Mouse (Mus musculus) cerebellum, adult 11 months (tissue): Measurements from ENCODE around the gene Ercc6l2.
"Not testable (repeated sequence)": the region's sequence is repeated elsewhere in the genome, so short reads cannot be mapped to it uniquely, and the experiment has no call there.

ENCODE experiments used
- DNase-seq: peaks from one replicate; pipeline ENCODE4 v3.0.0; 2022

Gene Ercc6l2

DNA sequence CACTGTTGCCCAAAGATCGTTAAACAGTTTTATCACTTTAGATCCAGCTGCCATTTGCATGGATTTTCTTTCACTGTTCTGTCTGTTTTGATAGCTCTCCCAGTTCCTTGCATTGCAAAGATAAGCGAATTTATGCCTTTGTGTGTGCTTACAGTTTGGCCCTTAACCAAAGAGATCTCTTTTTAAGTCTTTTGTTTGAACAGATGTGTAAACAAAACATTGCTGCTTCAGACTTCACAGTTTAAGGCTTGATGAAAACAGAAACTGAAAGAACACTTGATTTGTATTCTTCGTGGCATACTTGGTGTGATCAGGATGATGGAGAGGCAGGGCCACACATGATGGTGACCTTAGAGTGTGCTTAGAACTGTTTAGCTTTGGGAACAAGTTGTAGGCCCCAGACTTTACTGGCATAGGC lies 70.5 kb downstream of the Ercc6l2 start:
- no peak for DNase-seq

DNA sequence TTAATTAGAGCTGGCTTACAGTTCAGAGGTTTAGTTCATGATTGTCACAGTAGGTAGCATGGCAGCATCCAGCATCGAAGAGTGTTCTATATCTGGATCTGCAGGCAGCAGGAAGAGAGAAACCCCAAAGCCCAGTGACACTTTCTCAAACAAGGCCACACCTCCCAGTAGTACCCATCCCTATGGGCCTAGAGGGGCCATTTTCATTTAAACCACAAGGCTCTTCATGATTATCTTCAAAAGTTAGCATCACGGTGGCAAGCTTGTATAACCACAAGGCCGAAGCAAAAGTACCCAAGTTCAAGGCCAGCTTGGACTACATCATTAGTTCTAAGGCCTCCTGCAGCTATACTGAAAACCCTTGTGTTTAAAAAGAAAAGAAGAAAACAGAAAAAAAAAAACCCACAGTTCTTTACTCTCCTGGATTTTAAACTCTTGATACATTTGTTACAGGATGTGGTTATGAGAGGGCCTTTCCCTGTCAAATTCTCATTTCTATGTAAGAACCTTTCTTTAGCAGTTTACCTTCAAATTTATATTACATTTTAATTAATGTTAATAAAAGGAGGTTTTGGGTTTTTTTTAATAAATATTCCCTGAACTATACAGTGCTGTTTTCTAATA lies 71.5 kb downstream of the Ercc6l2 start:
- no peak for DNase-seq

DNA sequence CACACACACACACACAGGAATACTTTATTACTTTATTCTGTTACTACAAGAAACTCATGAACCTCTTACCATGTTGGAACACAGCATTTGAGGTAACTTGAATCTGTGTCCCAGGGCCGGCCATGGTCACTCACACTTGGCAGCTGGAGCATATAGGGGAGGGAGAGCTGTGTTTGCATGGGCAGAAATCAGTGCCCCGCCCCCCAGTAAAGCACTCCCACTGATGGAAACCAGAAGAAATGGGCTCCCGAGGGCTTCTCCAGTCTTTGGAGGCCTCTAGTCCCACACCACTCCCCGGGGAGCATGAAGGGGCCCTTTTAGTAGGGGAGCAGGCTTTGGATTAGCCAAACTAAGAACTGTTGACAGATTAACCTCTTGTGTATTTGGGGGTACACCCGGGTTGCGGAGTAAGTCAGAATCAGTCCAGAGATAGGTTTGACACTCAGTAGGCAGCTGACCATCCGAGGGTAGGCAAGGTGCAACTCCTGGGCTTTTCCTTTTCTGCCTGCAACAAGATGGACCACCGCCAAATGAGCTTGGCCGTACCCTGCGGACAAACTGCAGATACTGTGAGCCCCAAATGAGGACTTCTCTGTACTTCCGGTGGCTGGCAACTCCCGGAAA lies 85.8 kb downstream of the Ercc6l2 start:
- DNase-seq, result no peak

DNA sequence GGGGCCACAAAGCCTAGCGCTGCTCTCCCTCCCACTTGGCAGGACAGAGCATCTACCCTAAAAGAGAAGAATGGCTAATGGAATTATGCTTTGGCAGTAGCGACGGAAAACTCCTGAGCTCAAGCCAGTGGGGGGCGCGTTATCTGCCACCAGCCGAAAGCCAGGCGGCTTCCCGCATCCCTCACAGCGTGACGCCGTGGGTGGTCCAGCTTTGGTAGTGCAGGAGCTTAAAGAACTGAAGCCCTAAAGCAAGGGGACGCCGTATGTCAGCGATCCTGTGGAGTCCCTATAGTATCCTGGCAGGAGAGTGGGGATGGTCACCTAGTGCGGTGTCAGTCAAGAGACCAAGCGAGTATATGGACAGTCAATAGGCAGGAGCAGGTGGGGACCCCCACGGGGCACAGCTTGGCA lies 86.3 kb downstream of the Ercc6l2 start:
- DNase-seq, result no peak

DNA sequence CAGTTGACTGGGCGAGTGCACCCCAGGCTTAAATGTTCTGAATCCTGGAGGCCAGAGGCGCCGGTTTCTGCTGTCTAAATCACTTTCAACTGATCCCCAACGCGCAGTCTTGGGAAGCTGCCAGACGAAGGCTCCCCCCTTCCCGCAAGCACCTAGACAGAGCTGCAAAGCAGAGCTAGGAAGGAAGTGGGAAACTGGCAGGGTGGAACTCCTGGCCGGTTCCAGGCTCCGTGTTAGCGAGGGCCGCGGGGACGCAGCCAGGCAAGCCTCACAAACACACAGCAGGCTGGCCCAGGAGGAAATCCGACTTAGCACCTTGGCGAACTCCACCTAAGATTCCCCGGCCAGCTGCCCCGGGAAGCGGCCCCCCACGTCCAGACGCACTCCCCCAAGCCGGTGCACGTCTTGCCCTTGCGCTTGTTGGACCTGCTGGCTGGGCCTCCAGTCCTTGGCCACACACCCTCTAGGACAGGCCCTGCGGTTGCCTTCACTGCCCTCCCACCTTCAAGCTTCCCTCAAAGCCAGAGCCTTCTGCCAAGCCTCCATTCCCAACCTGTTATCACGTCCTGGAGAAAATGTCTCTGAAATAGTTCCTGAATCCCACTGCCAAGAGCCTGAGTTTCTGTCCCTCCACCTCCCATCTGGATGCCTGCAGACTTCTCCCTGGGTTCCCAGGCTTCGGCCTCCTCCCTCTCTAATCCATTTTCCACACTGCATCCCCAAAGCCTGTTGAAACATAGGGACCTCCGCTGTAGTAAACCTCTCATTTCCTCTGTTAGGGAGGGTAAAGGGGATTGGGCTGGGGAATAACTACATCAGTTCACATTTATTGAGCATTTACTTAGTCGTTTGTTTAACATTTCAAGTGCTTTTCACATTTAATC lies 86.9 kb downstream of the Ercc6l2 start:
- peak; percentile 70 for DNase-seq

DNA sequence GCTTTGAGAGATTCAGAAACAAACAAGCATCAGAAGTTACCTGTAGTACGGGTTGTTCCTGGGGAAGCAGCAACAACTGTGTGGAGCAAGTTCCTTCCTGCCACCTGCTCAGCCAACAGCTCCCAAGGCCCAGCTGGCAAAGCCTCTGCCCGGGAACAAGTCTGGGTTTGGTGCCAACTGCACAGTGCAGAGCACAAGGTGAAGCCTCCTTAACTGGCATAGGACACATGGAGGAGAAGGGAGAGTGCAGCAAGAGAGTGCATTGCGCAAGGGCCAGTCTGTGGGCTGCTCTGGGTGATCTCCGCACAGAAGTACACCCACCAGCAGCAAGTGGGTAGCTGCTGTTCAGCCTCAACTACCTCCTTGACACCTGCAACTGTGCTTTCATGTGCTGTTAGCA lies 91.5 kb downstream of the Ercc6l2 start:
- peak; percentile 56 for DNase-seq

DNA sequence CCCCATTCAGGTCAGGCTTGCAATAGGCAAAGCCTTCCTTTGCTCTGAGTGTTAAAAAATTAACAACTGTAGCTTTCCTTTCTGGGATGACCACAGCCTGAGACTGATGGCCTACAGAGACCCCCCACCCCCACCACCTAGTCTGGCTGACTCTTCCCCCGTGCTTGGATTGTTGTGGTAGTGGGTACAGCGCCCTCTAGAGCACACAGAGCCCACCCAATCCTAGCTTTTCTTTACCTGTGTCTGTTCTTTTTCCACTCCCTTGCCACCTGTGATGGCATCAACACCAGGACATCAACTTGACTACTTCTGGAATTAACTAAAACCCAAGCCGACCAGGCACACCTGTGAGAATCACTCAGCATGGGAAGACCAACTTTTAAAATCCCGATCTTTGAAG lies 92.4 kb downstream of the Ercc6l2 start:
- no peak for DNase-seq

DNA sequence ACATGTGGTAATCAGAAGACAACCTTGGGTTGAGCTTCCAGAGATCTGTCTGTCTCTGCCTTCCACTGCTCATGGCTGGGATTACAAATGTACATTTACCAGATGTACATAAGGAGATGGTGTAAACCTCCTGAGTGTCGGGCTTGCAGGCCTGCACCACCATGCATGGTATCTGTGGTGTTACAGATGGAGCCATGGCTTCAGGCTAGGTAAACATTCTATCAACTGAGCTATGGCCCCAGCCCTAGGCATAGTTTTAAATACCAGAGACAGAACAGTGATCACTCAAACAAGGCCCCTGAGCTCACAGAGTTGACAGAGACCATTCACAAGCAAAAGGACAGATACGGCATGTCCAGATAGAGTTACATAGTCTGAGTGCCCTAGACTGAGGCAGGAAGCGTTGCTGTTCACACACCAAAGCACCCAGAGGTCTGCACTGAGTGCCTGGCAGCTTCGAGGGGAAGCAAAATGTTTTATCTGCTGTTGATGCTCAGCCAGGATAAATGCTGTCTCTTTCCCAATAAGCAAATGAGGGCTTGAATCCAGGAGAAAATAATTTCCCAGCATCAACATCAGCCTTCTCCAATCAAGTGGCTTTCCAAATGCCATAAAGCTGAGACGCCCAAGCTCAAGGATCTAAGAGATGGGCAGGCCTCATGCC lies 95.2 kb downstream of the Ercc6l2 start:
- no peak for DNase-seq

DNA sequence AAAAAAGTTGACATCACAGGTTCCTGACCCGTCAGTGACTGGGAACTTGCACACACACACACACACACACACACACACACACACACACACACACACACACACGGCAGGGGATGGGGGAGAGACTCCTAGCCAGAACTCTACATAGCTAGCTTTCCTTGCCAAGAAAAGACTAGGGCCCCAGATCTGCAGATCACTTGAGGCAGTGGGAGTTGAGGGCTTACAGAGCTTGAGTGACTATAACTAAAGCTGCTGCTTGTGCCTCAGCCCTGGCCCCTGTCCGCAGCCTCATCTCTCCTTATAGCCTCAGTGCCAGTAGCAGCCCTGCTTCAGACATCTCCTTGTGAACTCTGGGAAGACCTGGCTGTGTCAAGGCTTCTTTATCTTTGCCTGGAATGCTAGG lies 96.6 kb downstream of the Ercc6l2 start:
- DNase-seq, result no peak

DNA sequence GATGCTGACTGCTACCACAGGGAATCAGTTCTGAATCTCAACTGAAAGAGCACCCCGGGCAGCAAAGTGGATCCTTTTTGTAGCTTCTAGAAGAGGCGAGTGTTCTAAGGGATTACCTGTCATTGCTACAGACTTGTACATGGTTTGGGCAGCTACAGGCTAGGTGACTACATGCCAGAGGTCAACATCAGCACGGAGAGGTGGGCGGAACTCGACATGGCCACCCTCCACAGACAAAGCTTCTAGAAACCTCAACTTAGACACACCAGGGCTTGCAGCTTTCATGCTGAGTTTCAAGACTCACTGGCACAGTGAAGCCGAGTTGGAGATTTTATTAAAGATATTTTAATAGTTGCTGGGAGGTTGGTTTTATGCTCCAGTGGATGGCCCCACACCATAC lies 98.1 kb downstream of the Ercc6l2 start:
- DNase-seq, result no peak

DNA sequence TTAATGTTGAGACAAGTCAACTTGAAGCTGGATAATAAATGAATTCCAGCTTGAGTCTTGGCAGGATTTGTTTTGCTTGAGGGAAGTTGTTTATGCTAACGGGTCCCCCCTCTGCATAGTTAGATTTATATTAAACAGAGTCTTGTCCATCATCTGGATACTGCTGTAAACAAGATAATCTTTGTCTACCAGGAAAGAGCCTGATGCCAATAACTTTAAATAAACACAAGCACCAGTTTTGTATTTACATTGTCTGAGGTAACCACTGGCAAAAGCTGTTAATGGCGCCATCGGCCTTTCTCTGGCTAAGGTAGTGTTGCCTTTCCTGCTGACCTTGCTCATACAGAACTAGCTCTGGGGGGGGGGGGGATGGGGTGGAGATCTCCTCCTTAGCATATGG lies 100.1 kb downstream of the Ercc6l2 start:
- no peak for DNase-seq

DNA sequence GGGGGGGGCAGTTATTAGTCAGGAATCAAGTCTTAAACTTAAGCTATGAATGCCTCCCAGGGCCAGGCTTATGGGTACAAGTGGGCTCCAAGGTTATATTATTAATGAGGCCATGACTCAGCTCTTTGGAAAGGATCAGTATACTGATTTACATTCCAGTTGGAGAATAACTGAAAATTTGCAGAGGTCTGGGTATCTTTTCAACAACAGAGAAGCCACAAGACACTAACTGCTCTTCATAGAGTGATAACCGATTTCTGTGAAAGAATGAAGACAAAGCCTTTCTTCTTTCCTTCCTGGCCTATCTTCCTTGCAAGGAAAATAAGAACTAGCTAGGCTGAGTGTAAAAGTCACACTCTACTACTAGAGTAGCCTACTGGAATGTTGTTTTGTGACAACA lies 100.6 kb downstream of the Ercc6l2 start:
- DNase-seq, result no peak

DNA sequence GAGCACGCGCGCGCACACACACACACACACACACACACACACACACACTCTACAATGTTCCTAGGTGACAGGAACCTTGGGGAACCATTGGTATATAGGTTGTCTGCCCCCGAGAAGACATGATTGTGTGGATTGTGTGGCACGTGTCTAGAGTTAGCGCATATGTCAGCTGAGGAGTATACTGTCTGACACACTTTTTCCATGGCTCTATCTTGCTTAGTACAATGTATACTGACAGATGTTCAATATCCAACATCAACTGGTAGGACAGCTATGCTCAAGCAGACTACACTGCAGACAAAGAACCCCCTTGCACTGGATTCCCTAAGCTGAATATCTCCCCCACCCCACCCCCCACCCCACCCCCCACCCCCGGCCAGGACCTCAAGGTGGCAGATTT lies 101.5 kb downstream of the Ercc6l2 start:
- DNase-seq, result no peak

DNA sequence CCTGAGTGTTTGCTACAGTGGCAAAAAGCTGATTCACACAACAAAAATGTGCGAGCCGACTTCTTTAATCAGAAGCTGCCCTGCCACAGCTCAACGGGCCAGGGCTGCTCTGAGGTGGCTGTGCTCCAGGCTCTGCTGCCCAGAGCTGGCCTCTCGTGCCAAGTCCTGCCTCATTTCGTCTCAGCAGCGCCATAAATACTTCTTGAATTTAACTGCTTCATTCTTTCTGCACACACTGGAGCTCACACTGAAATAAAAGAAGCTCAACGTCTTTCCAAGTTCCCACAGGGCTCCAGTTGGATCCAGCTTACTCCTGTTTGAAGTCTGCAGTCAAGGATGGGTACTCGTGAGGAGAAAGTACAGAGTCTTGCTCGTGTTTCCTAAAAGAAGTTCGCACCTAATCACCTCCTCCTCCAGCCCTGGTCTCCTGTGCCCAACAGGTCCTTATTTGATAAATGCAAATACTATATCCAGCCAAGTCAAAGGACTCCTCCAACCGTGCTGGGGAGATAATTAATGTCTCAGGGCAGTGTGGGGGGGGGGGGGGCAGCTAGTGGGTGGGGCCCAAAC lies 102.2 kb downstream of the Ercc6l2 start:
- DNase-seq, result peak; percentile 73

DNA sequence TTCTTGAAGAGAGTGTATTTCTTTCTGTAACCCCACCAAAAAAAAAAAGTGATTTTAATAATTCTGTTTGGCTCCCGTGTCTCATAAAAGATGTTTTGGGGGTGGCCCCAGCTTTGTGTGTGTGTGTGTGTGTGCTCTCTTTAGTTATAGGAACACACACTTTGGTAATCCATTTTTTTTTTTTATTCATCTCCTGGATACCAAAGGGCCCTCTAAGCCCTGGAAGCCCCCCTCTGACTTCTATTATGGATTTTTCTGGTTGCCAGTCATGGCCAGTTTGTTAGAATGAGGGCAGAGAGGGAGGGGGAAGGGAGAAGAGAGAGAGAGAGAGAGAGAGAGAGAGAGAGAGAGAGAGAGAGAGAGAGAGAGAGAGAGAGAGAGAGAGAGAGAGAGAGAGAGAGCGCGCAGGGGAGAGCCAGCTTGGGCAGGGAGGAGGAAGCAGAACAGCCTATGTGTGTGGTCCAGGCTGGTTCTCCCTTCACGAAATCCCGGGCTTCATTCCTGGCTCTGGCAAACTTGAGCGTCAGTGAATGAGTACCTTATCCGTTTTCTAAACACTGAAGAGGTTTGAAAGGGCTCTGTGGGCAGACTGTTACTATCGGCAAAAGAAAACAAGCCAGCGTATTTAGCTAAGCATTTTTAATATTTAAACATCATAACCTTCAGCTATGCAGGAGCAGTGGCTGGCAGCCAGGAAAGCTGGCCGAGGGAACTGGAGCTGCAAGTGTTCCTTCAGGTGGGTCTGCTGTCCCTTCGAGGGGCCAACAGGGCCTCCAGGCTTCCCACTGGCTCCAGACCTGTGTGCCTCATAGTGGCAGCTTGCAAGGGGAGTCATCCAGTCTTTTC lies 103.0 kb downstream of the Ercc6l2 start:
- DNase-seq, result peak; percentile 39

DNA sequence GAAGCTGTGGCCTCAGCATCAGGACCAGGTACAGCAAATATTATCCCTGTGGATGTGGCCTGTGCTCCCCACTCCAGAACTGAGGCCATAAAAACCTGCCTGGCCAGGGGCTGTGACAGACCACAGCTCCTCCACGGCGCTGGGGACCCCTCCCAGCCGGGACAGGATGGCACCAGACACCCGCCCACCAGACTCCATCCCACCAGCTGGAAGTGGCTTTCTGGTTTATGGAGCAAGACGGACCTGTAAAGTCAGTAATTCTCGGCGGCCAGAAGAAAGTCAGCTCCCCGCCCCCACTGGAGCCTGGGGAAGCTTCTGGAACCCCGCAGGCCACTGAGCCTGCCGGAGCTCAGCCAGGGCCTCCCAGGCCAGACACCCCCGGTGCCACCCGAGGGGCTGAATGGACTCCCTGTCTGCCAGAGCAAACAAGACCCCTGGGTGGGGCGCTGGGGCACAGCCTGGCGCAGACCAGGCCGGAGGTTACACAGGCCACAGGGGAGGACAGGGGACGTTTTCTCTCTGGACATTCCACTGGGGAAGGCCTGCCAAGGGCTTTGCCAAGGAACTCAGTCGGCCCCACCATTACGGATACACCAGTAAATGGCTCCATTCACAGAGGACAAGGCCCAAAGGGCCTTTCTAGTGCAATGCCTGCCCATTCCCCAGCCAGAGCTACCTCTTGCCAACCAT lies 103.8 kb downstream of the Ercc6l2 start:
- DNase-seq, result peak; percentile 45

DNA sequence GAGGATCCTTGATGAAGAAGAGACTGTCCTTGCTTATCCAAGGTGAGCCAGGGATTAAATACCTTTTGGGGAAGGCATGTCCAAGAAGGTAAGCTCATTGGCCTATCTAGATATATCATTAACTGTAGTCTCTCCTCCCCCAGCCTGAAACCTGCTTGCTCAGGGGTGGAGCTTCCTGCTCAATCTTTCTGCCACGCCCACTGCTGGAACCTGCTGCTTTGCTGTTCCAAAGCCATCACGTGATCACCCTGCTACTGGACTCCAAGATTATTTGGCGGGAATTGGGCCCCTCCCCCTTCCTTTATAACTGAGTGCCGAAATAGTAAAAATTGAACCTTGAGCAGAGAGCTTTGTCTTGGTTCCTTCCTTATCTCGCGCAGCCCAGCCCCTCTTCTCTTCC lies 109.0 kb downstream of the Ercc6l2 start:
- DNase-seq, result not testable (repeated sequence)

DNA sequence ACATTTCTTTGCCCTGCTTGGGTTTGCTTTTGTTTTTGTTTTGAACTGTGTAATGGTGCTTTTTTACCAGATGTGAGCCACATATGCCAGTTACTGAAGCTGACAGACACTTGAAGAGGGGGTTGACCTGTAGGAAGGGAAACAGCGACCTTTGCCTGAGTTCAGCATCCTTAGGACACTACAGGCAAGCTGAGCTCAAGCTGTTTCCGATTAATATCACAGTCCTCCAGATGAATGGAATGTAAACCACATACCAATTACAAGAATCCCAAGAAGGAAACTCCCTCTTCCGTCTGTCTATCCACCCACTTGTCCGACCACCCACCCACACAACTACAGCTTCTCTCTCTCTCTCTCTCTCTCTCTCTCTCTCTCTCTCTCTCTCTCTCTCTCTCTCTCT lies 112.3 kb downstream of the Ercc6l2 start:
- no peak for DNase-seq

DNA sequence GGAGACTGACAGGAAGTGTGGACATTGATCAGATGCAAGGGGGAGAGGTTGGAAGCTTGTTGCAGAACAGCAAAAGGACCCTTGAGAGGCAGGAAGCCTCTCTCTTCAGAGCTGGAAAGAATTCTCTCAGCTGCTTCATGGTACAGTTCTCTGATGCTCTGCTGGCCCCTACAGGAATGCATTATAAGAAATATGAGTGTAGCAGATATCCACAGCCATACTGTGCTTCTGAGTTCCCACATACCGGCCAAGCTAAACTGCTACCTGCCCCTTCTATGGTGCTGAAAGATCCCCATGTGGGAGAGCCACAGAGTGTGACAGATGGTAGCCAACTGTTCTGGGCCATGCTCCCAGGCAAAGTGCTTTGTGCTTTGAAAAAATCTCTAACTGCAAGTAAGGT lies 114.3 kb downstream of the Ercc6l2 start:
- peak; percentile 82 for DNase-seq

DNA sequence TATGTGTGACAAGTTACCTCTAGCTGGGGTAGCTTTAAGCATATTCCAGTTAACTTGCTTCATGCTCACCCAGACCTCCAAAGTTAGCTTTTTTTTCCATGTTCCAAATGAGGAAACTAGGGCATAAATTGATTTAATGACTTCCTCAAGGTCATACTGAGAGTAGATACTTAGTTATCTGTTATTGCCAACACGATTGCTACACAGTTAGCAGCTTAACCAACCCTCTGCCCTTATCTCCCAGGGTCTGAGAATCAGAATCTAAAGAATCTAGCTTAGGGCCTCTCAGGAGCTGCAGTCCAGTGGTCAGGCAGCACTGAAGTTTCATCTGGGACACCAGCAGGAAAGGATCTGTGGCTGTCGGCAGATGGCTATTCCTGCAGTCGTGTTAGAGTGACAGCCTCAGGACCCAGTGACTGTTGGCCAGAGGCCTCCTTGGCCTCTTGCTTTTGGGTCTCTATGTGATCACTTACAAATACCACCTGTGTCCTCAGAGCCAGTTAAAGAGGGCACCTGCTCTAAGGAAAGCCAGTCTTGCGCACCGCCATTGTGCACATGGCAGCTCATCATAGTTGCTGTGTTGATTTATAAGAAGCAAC lies 115.0 kb downstream of the Ercc6l2 start:
- no peak for DNase-seq

DNA sequence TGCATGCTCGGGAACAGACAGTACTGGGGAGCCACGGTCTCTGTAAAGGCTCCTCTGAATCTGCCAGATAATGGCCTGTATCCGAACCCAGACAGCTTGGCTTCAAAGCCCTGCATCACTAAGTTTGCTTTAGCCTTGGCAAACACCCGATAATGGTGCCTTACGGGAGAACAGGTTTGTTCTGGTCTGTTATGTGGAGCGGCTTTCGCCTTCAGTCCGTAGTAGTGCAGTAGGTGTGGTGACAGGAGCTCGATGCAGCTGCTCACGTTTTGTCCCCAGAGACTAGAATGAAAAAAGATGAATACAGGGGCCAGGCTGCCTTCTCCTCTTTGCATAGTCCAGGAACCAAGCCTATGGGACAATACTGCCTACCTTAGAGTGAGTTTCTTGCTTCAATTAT lies 115.5 kb downstream of the Ercc6l2 start:
- no peak for DNase-seq
